Mouse (Mus musculus) cerebellum, adult 2 months (tissue): Measurements from ENCODE around the gene Btnl2.

Experiments used
- CTCF ChIP-seq: fragments of 200-500 bp; IDR thresholded peaks from 2 replicates; pipeline ENCODE4 v1.5.1; 2011; ENCODE audit warnings: low read depth, mild to moderate bottlenecking, control low read depth, low read length, moderate library complexity, borderline replicate concordance; ENCODE audit not compliant: insufficient read depth
- POLR2A ChIP-seq: fragments of 200-500 bp; IDR thresholded peaks from 2 replicates; pipeline ENCODE4 v1.6.1; 2011; ENCODE audit warnings: low read length, control low read depth, borderline replicate concordance; ENCODE audit not compliant: insufficient read depth

DNA sequence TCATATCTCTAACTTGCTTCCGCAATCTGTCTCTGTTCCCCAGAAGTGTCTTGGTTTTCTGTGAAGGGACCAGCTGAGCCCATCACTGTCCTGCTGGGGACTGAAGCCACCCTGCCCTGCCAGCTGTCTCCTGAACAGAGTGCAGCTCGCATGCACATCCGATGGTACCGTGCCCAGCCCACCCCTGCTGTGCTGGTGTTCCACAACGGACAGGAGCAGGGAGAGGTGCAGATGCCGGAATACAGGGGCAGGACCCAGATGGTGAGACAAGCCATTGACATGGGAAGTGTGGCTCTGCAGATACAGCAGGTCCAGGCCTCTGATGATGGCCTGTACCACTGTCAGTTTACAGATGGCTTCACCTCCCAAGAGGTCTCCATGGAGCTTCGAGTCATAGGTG lies 24.8 kb downstream of the Btnl2 start:
- TF ChIP-seq CTCF: no peak
- no peak for TF ChIP-seq POLR2A
